Comparison of ENCODE assay signal across 15 mouse cellular contexts in the genomic region with DNA sequence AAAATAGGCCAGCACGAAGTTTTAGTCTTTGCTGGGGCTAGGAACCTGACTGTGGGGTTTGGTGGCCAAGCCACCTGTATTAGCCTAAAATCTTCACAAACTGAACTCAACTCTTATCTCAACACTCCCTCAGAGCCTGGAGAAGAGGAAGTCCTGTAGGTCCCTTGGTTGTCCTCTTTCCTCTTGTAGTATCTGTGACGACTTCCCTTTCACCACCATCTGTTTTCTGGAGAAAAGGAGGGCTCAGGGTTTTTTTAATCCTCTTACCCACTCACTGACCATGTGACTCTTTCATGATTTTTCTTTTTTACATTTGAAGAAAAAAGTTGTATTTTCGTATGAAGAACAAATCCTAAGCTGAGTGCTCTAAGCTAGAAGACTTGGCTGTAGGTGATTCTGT. TPM values are rescaled to one million over a fixed set of nuclear protein-coding genes. Genes with fewer than 3 reads are reported as not detected.
"Had no signal": no experiment of that assay in that cellular context is flagged by ENCODE, and none has a peak within 500 bp of the region (broad histone marks: within the 10 kb centered on the region; RNA-seq: fewer than 3 reads in every experiment).

No protein-coding gene starts in this region.

- H3K9me3 ChIP-seq: kidney, embryonic 15.5 days; limb, embryonic 10.5 days; lung, embryonic 15.5 days; midbrain, embryonic 15.5 days; neural tube, embryonic 13.5 days; stomach, embryonic 15.5 days had no signal

- H3K9ac ChIP-seq: kidney, embryonic 15.5 days; lung, embryonic 15.5 days; midbrain, embryonic 15.5 days; neural tube, embryonic 13.5 days; stomach, embryonic 15.5 days had no signal

- H3K4me2 ChIP-seq: kidney, embryonic 15.5 days; lung, embryonic 15.5 days; midbrain, embryonic 11.5 days; midbrain, embryonic 15.5 days; neural tube, embryonic 13.5 days; stomach, embryonic 15.5 days had no signal

- DNase-seq: kidney, adult 2 months; kidney, postnatal 14 days; lung, postnatal 14 days; retina, postnatal 1 day; right cerebral cortex, postnatal 14 days; thymus, postnatal 36 days had no signal

- H3K27me3 ChIP-seq: kidney, embryonic 15.5 days; lung, embryonic 15.5 days; midbrain, embryonic 15.5 days; neural tube, embryonic 13.5 days; stomach, embryonic 15.5 days had no signal

- H3K4me3 ChIP-seq: kidney, embryonic 15.5 days; limb, embryonic 10.5 days; lung, embryonic 15.5 days; midbrain, embryonic 15.5 days; neural tube, embryonic 13.5 days; stomach, embryonic 15.5 days had no signal

- ATAC-seq: midbrain, embryonic 15.5 days had no signal

- H3K27ac ChIP-seq: kidney, embryonic 15.5 days; limb, embryonic 10.5 days; lung, embryonic 15.5 days; midbrain, embryonic 15.5 days; neural tube, embryonic 13.5 days; stomach, embryonic 15.5 days had no signal

RNA-seq across cellular contexts. Expression of gene Vwa5b2, which starts 49.6 kb away (rescaled TPM):
- total RNA-seq: megakaryocyte progenitor cell, adult 5-6 weeks had no signal
- polyA plus RNA-seq: thymus, postnatal 0 days had no signal
